Mouse (Mus musculus) hindbrain, embryonic 16.5 days (tissue): ENCODE data around the gene Gm21969. TPM values are rescaled to one million over a fixed set of nuclear protein-coding genes. Genes with fewer than 3 reads are reported as not detected.
A peak's percentile ranks its signal among the peaks of the same experiment; 100 is the strongest.

Source experiments
- ATAC-seq: fragments of 200-750 bp; cut with Nextera tagmentation; 2 replicates; pipeline ENCODE4 v1.8.0; 2017; ENCODE audit warnings: moderate TSS enrichment, moderate library complexity
- H3K27ac ChIP-seq: fragments of 300-500 bp; sonication (generic); 2 replicates; pipeline ENCODE4 v1.5.1; 2014; ENCODE audit warnings: low read depth, mild to moderate bottlenecking, control low read depth, low read length, moderate library complexity
- H3K27me3 ChIP-seq: fragments of 300-500 bp; sonication (generic); replicated peaks from 2 replicates; pipeline ENCODE4 v1.6.1; 2014; ENCODE audit warnings: low read length; ENCODE audit not compliant: control insufficient read depth, insufficient read depth
- H3K36me3 ChIP-seq: fragments of 300-500 bp; sonication (generic); 2 replicates; pipeline ENCODE4 v1.6.1; 2014; ENCODE audit warnings: mild to moderate bottlenecking, low read length, moderate library complexity, mixed read lengths; ENCODE audit not compliant: control insufficient read depth, insufficient read depth
- H3K4me1 ChIP-seq: fragments of 300-500 bp; sonication (generic); 2 replicates; pipeline ENCODE4 v1.6.1; 2014; ENCODE audit warnings: low read depth, low read length; ENCODE audit not compliant: control insufficient read depth, insufficient read depth
- H3K4me2 ChIP-seq: fragments of 300-500 bp; sonication (generic); 2 replicates; pipeline ENCODE4 v1.6.1; 2014; ENCODE audit warnings: mild to moderate bottlenecking, low read length, control low read depth, moderate library complexity
- H3K4me3 ChIP-seq: fragments of 300-500 bp; sonication (generic); 2 replicates; pipeline ENCODE4 v1.5.1; 2014; ENCODE audit warnings: mild to moderate bottlenecking, low read length, control low read depth, moderate library complexity
- H3K9ac ChIP-seq: fragments of 300-500 bp; sonication (generic); 2 replicates; pipeline ENCODE4 v1.6.1; 2014; ENCODE audit warnings: low read depth, mild to moderate bottlenecking, control low read depth, low read length, moderate library complexity
- H3K9me3 ChIP-seq: fragments of 300-500 bp; sonication (generic); 2 replicates; pipeline ENCODE4 v1.6.1; 2014; ENCODE audit warnings: mild to moderate bottlenecking, low read length, moderate library complexity; ENCODE audit not compliant: control insufficient read depth
- WGBS: fragments of 180-500 bp; shearing (Covaris S2); extraction: QIAGEN DNeasy Blood & Tissue Kit; methylation state at CpG from one replicate; pipeline ENCODE4 v1.1.7; 2014; 5-methylcytosine and 5-hydroxymethylcytosine counted together
- polyA plus RNA-seq: library from polyadenylated mRNA; unstranded; fragments of >200 nt; fragmentation: Nextera tagmentation; extraction: Ambion mirVana; gene quantifications from 2 replicates; pipeline ENCODE4 v1.2.1, GENCODE M21; 2015

Gene Gm21969
- not detected in 2 replicates for polyA plus RNA-seq

DNA sequence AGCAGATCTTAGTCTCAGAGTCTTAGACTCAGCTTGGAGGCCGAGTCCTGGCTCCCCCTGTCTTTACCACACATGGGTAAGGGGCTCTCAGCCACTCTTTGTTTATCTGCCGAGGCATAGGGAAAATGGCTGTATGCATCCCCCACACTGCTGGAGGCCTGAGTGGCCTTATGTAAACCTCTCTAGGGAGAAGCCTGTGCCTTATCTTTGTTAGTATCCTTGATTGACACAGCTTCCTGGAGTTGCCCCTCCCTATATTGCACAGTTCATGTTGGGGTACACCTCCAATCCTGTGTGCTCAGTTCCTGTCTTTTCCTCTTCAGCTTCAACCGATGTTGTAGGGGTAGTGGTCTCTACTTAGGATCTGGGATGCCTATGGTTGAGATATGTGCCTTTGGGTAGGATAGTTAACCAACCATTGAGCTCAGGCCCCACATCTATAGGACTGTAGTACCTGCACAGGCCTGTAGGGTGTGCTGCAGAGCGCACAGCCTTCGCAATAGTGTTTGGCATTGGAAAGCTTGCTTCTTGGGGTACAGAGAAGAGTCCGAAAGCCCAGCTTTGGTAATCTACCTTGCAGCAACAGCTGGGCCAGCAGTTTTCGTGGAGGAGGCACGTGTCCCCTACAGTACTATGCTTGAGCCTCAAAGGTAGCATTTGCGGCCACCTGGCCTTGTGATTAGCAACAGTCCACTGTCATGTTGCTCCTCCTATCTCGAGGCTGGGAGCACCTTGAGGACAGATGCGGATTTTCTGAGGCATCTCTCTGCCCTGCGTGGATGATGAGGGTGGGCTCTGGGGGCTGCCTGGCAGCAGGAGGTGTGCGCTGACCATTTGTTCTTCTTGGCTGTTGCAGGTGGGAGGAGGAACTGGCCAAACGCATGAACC lies at the start of gene Gm21969:
Gene Gm21969 (plus strand): TSS at position 830 of the 888 bp plus-strand sequence.
- Histone ChIP-seq H3K36me3 (peaks cover 4% of the 10 kb centered on the region), H3K4me2 (no peak within 1 kb of the TSS), H3K9ac (no peak within 1 kb of the TSS), H3K27ac (no peak within 1 kb of the TSS), H3K4me3 (no peak within 1 kb of the TSS), H3K9me3 (no peaks in the 10 kb centered on the region), H3K27me3 (no peaks in the 10 kb centered on the region), H3K4me1 (peaks cover 27% of the 10 kb centered on the region)
- 53% methylated on average over 14 of the region's 14 CpGs for WGBS
- ATAC-seq: no peak

- Histone ChIP-seq H3K4me1 (no peaks in the 10 kb centered on the region), H3K27me3 (no peaks in the 10 kb centered on the region), H3K4me3 (no peak overlapping the region), H3K36me3 (no peaks in the 10 kb centered on the region), H3K9me3 (no peaks in the 10 kb centered on the region), H3K9ac (no peak overlapping the region), H3K4me2 (no peak overlapping the region), H3K27ac (no peak overlapping the region)
- 81% methylated on average over 11 of the region's 11 CpGs for WGBS
- no peak for ATAC-seq
Measured at GRCm38 (mm10) chr4:139555235-139555634, 47.8 kb upstream of the Gm21969 start.

- Histone ChIP-seq H3K27ac (no peak overlapping the region), H3K27me3 (no peaks in the 10 kb centered on the region), H3K4me1 (no peaks in the 10 kb centered on the region), H3K4me3 (no peak overlapping the region), H3K4me2 (no peak overlapping the region), H3K9me3 (no peaks in the 10 kb centered on the region), H3K36me3 (no peaks in the 10 kb centered on the region), H3K9ac (no peak overlapping the region)
- ATAC-seq: no peak
- WGBS: 82% methylated on average over 19 of the region's 19 CpGs
Measured at GRCm38 (mm10) chr4:139555951-139556350, 47.0 kb upstream of the Gm21969 start.

DNA sequence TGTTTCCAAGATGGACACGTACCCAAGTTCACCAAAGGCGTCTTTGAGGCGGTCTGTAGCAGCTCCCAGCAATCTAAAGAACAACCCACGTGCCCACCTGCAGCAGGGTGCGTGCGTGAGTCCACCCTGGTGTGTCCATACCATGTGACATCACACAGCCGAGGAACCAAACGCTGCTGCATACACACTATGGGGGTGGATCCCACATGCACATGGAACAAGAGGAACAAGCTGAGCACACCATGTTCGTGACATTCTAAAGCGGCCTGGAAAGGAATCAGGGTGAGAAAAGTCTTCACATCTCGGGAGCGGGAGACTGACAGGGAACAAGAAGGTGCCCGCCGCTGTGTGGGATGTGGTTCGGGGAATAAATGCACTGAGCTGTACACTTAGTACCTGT lies 34.6 kb upstream of the Gm21969 start:
- H3K9ac ChIP-seq: no peak overlapping the region
- no peak for ATAC-seq
- H3K36me3 ChIP-seq: no peaks in the 10 kb centered on the region
- no peak overlapping the region for H3K27ac ChIP-seq
- H3K9me3 ChIP-seq: no peaks in the 10 kb centered on the region
- 87% methylated on average over 15 of the region's 15 CpGs for WGBS
- H3K4me2 ChIP-seq: no peak overlapping the region
- H3K27me3 ChIP-seq: no peaks in the 10 kb centered on the region
- H3K4me1 ChIP-seq: no peaks in the 10 kb centered on the region
- no peak overlapping the region for H3K4me3 ChIP-seq

DNA sequence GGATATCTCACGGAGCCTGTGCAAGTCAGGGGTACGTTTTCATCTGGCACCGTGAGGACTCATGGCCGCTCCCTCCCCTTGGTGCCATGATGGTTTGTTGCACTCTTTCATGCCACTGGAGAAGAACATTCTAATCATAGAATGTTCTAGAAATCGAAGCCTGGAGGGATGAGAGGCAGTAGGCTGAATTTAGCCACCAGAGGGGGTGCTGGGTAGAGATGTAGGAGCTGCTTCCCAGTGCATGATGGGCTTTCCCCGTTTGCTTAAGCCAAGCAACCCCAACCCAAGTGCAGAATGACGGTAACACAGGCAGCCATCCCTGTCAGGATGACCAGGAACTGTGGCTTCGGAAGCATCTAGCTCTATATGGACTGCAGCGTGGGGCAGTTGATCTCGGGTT lies 32.2 kb upstream of the Gm21969 start:
- Histone ChIP-seq H3K4me3 (no peak overlapping the region), H3K27ac (no peak overlapping the region), H3K9ac (no peak overlapping the region), H3K27me3 (no peaks in the 10 kb centered on the region), H3K4me2 (no peak overlapping the region), H3K4me1 (peaks cover 7% of the 10 kb centered on the region), H3K9me3 (no peaks in the 10 kb centered on the region), H3K36me3 (no peaks in the 10 kb centered on the region)
- 84% methylated on average over 10 of the region's 10 CpGs for WGBS
- ATAC-seq: no peak

- no peak overlapping the region for H3K4me2 ChIP-seq
- peaks cover 25% of the 10 kb centered on the region for H3K4me1 ChIP-seq
- WGBS: 90% methylated on average over 12 of the region's 12 CpGs
- no peak overlapping the region for H3K4me3 ChIP-seq
- no peak for ATAC-seq
- no peak overlapping the region for H3K9ac ChIP-seq
- H3K27ac ChIP-seq: no peak overlapping the region; the same call in 1 of the 2 replicates
- no peaks in the 10 kb centered on the region for H3K27me3 ChIP-seq
- no peaks in the 10 kb centered on the region for H3K9me3 ChIP-seq
- H3K36me3 ChIP-seq: no peaks in the 10 kb centered on the region; the same call in 1 of the 2 replicates
Measured at GRCm38 (mm10) chr4:139572928-139573512, 30.0 kb upstream of the Gm21969 start.

GRCm38 (mm10) chr4:139574156-139574798 lies 28.7 kb upstream of the Gm21969 start:
- Histone ChIP-seq H3K4me3 (peak overlapping the region; percentile 92), H3K9me3 (no peaks in the 10 kb centered on the region), H3K27ac (peak overlapping the region; percentile 93), H3K36me3 (no peaks in the 10 kb centered on the region; the same call in 1 of the 2 replicates), H3K4me1 (peaks cover 30% of the 10 kb centered on the region), H3K27me3 (no peaks in the 10 kb centered on the region), H3K9ac (peak overlapping the region; percentile 79), H3K4me2 (peak overlapping the region; percentile 83)
- under 1% methylated on average over 47 of the region's 52 CpGs for WGBS
- ATAC-seq: peak; percentile 97

DNA sequence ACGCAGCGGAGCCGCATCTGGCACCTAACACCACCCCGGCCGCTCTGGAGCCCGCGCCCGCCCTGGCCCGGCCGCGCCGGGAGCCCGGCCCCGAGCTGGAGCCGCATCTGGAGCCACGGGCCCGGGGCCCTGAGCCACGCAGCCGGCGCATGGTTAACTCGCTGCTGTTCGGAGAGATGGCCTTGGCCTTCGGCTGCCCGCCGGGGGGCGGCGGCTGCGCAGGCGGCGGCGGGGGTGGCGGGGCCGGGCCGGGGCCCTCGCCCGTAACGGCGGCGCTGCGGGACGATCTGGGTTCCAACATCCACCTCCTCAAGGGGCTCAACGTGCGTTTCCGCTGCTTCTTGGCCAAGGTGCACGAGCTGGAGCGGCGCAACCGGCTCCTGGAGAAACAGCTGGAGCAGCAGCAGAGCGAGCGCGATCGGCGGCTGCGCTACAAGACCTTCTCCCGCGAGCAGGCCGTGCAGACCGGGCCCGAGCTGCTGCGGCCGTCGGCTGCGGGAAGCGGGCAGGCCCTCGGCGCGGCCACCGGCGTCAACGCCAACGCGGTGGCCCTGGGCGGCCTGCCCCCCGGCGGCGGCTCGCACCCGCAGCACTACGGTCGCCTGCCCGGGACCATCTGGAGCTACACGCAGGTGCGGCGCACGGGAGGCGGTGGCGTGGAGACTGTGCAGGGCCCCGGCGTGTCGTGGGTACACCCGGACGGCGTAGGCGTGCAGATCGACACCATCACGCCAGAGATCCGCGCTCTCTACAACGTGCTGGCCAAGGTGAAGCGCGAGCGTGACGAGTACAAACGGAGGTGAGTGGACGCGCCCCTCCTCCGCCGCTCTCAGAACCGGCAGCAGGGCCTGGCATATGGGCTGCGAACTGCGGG lies 27.9 kb upstream of the Gm21969 start:
- peak; percentile 9 for ATAC-seq
- H3K27ac ChIP-seq: peak overlapping the region; percentile 93
- no peaks in the 10 kb centered on the region; the same call in 1 of the 2 replicates for H3K36me3 ChIP-seq
- H3K9ac ChIP-seq: peak overlapping the region; percentile 79
- peak overlapping the region; percentile 92 for H3K4me3 ChIP-seq
- H3K4me2 ChIP-seq: peak overlapping the region; percentile 83
- WGBS: under 1% methylated on average over 93 of the region's 111 CpGs
- no peaks in the 10 kb centered on the region for H3K9me3 ChIP-seq
- peaks cover 31% of the 10 kb centered on the region for H3K4me1 ChIP-seq
- H3K27me3 ChIP-seq: no peaks in the 10 kb centered on the region
